Mouse (Mus musculus) gonadal fat pad, adult 2 months (tissue): ENCODE measurements around the gene Purb. TPM values are rescaled to one million over a fixed set of nuclear protein-coding genes. Genes with fewer than 3 reads are reported as not detected.

ENCODE experiments used
- DNase-seq: peaks from one replicate; pipeline ENCODE4 v3.0.0-alpha.2; 2012; ENCODE audit warnings: low read depth
- polyA plus RNA-seq: library from polyadenylated mRNA; depleted of rRNA; stranded (reverse); fragments of >200 nt; gene quantifications from 2 replicates; pipeline ENCODE4 v1.2.3, GENCODE M21; 2012; rRNA removed

Gene Purb
- 8.3 and 12.2 TPM in 2 replicates for polyA plus RNA-seq

DNA sequence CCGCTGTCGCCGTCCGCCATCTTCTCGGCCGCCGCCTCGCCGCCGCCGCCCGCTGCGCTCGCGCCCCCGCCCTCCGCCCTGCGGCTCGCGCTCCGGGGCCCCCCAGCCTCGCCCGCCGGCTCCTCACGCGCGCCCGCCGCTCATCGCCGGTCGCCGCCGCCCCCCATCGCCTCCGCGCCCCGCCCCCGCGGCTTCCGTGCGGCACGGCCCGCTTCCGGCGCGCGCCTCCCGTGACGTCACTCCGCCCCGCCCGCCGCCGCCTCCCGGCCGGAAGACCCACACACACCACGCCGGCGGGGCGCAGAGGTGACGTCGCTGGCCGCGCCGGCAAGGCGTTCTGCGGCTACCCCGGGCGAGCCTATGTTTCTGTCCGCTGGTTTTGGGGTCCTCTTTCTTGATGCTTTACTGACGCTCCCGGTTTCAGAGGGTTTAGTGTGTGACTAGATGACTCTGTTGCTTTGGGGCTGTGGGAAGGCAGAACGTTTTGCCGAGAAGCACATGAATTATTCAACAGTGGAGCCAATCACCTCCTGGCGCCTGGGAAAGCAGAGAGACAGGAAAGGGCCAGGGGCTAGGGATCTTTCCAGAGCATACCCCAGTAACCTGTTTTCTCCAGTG lies at the start of gene Purb:
TSS of gene Purb (minus strand) at position 51 of the 618 bp plus-strand sequence.
- DNase-seq, result no peak

DNA sequence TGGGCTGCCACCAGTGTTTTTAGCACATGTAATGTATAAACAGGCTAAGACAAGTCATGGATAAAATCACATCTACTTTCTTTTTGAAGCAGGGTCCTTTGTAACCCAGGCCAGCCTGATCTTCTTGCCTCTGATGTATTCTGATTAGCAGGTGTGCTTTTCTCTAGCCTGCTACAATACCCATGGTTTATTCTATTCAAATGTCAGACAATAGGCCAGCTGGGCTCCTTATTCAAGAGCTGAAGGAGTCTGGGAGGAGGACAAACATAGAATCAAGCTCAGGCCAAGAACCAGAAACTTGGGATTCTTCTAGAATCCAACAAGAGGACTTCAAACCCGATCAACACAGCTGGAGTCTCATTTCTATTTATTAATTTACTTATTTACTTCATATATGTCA lies 49.5 kb upstream of the Purb start:
- no peak for DNase-seq

- DNase-seq, result no peak
Observed at GRCm38 (mm10) chr11:6524880-6525238, 49.1 kb upstream of the Purb start.

DNA sequence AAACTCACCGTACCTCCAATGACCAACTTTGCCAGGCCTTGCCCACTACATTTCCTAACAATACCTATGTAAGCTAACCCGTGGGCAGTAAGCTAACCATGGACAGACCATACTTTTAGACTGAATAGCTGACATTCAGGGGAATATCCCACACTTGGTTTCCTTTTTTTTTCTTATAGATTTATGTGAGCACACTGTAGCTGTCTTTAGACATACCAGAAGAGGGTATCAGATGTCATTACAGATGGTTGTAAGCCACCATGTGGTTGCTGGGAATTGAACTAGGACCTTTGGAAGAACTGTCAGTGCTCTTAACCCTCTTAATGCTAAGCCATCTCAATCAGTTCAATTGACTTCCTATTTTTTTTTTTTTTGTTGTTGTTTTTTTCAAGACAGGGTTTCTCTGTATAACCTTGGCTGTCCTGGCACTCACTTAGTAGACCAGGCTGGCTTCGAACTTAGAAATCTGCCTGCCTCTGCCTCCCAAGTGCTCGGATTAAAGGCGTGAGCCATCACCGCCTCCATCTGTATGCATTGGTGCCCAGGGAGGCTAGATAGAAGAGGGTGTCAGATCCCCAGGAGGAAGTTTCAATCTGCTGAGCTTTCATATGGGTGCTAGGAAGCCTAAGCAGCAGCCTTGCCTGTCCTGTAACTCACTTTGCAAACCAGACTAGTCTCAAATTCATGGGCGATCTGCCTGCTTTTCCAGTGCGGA lies 48.6 kb upstream of the Purb start:
- no peak for DNase-seq

GRCm38 (mm10) chr11:6523662-6524088 lies 48.0 kb upstream of the Purb start:
- DNase-seq, result no peak

DNA sequence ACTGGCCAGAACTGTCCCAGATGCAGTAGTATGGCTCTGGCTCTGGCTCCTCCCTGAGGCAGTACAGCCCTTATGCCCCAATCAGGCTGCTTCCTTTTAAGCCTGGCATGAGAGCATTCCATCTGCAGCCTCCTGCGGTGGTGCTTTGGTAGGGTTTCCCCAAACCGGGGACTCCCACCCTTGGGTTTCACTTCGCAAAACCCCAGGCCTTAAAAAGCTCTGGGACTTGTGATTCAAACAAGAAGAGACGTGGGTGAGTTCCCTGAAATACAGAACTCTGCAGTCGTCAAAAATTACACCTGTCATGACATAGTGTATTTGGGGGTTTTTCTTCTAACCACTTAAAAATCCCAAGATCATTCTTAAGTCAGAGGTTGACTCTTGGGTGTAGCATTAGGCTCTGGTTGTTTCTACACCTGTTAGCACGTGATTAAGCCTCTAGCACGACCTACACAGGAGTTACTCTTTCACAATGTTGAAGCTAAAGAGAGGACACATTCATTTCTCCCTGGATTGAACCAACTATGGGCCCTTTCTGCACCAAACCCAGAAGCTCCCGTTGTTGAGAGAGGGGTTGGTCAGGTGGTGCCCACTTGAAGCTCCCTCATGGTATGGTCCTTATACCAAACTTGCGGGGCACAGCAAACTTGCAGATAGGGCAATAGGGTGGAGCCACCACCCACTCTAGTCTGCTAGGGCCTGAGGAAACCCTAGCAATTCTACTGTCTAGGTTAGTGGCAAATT lies 47.2 kb upstream of the Purb start:
- DNase-seq, result no peak

GRCm38 (mm10) chr11:6520507-6521173 lies 44.9 kb upstream of the Purb start, which contains the start of gene Myo1g:
Gene Myo1g, minus strand, starts transcription at chr11:6520965.
- DNase-seq, result no peak

- DNase-seq, result no peak
Observed at GRCm38 (mm10) chr11:6519491-6520033, 43.8 kb upstream of the Purb start.

- no peak for DNase-seq
Observed at GRCm38 (mm10) chr11:6514837-6515236, 39.1 kb upstream of the Purb start.

- no peak for DNase-seq
Observed at GRCm38 (mm10) chr11:6508269-6508876, 32.7 kb upstream of the Purb start.

DNA sequence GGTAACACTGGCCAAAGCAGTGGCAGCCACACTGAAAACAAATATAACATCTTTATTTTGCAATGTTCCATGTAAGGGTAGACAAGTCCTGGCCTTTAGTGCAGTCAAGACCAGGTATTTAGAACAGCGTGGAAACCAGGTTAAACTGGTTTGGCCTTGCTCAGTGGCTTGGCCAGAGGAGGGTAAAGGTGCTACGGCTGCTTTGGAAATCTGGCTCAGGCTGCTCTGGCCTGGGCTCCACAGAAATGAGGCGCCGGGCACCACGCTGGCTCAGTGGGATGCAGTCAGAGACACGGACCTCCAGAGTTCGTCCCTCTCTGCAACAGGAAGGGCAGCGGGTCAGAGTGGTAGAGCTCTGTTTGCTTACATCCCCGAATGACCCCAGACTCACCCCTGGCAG lies 30.8 kb upstream of the Purb start:
- DNase-seq, result no peak

GRCm38 (mm10) chr11:6504689-6505088 lies 29.0 kb upstream of the Purb start:
- DNase-seq, result no peak

DNA sequence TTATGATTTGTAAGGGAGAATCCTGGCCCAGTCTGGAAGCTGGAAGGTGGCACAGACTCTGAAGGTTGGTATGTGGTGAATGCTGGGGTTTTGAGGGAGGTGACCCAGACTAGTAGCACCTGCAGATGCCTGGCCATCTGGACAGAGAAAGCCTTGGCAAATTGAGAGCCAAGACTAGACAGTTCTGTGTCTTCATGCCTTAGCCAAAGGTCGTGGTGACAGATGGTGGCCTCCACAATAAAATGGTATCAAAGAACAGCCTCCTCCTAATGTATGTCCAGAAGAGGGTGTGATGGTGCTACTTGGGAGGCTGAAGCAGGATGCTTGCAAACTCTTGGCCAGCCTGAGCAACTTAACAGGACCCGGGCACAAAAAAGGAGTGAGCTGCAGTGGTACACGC lies 28.5 kb upstream of the Purb start:
- no peak for DNase-seq

DNA sequence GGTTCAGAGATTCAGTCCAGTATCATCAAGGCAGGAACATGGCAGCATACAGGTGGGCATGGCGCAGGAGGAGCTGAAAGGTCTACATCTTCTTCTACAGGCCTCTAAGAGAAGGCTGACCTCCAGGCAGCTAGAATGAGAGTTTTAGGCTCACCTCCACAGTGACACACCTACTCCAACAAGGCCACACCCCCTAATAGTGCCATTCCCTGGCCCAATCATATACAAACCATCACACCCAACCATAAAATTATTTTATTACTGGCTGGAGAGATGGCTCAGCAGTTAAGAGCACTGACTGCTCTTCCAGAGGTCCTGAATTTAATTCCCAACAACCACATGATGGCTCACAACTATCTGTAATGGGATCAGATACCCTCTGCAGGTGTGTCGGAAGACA lies 26.8 kb upstream of the Purb start:
- no peak for DNase-seq

GRCm38 (mm10) chr11:6497311-6497948 lies 21.7 kb upstream of the Purb start:
- DNase-seq, result no peak

- DNase-seq, result no peak
Observed at GRCm38 (mm10) chr11:6489691-6490503, 14.2 kb upstream of the Purb start.

GRCm38 (mm10) chr11:6489257-6489656 lies 13.5 kb upstream of the Purb start:
- no peak for DNase-seq

- DNase-seq, result no peak
Observed at GRCm38 (mm10) chr11:6488041-6488684, 12.4 kb upstream of the Purb start.

GRCm38 (mm10) chr11:6487496-6487895 lies 11.8 kb upstream of the Purb start:
- DNase-seq, result no peak

DNA sequence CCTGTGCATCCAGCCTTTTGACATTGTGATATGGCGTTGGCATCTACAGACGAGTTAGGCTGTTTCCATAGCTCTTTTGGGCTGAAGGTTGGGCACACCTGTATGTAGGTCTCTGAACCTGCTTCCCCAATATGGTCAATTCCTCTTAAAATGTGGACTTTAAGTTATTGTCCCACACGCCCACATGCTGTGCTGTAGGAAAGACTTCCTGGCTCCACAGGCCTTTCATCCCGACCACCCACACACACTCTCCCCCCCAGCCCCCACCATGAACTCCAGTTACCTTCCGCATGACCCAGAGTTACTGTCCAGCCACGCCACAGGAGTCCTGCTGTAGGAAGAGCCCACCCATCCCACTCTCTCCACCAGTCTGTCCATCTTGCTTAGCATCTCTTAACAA lies 11.2 kb upstream of the Purb start:
- no peak for DNase-seq
